Mouse (Mus musculus) spleen, adult 18-20 months (tissue): ENCODE data around the gene Hmcn2.

ENCODE experiments used
- DNase-seq, 2 experiments: peaks; one replicate each; pipeline ENCODE4 v3.0.0; 2022; ENCODE audit warnings: mixed read lengths in 2 of 2

The Hmcn2 gene

DNA sequence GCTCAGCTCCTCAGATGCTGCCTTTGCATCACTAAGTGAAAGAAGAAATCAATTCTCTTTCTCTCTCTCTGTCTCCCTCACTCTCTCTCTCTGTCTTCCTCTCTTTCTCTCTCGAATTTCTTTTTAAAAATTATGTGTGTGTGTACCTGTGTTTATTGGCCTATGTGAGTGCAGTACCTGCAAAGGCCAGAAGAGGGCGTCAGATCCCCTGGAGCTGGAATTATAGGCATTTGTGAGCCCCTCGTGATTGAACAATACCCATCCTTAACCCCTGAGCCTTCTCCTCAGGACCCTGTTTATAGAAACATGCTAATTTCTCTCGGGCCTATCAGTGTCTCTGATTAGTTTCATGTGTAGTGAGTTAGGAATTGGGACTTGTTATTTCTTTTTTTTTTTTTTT is 6.0 kb upstream of the Hmcn2 start:
- DNase-seq = no peak

DNA sequence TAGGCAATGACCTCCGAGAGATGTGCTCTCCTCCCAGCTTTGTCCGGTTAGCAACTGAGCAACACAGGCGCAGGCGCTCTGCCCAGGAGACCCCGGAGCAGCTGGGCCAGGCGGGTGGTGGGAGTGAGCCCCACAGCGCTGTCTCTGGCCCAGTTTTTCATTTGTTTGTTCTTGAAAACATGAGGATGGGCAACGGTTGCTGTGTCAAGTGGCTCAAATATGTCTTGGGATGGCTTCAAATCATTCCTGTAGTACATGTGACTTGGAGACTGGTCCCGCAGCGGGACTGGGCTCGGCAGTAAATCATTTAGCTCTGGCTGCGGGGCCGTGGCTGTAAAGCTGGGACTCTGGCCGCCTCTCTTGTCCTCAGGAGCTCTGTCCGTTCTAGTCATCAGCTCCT is 4.7 kb upstream of the Hmcn2 start:
- no peak for DNase-seq

DNA sequence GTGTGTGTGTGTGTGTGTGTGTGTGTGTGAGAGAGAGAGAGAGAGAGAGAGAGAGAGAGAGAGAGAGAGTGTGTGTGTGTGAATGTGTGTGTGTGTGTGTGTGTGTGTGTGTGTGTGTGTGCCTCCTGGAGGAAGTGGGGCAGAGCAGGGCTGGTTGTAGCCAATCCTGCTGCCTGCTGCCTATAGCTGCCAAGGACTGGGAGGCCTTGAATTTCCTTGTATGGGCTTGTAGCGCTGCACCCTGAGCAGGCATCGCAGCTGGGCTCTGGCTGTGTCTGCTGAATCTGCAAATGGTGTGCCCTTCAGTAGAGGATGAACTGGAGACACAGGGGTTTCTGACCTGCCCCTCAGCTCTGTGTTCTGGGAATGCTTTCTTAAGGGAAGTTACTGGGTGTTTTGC is 3.9 kb downstream of the Hmcn2 start:
- DNase-seq = no peak

DNA sequence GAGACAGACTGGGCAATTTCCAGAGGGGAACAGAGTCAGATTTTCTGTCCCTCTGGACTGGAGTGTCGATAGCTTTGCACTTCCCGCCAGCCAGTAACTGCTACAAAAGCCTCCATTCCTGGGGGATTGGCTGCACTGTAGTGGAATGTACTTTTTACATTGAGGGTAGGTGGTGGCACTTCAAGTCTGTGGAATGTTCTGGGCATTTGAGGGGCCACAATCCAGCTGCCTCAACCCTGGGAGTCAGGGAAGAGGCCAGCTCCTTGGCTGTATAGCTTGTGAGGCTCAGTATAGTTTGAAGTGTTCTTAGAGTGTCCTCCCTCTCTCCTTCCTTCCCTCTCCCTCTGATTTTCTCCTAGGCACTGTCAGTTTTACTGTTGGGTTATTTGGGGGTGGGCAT is 5.0 kb downstream of the Hmcn2 start:
- no peak for DNase-seq

DNA sequence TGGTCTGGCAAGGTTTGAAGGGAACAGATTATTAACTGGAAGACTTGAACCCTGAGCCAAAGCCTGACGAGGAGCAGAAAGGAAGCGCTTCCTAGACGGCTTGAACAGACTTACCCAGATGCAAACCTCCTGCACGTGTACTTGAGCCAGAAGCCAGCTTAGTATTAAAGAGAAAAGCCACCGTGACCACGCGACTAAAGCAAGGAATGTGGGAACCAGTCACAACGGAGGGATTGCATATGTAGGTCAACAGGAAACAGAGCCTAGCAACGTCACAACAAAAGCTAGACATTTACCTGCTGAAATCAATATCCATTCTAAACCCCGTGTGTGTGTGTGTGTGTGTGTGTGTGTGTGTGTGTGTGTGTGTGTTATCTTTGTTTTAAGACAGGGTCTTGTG is 13.0 kb downstream of the Hmcn2 start:
- DNase-seq = no peak

DNA sequence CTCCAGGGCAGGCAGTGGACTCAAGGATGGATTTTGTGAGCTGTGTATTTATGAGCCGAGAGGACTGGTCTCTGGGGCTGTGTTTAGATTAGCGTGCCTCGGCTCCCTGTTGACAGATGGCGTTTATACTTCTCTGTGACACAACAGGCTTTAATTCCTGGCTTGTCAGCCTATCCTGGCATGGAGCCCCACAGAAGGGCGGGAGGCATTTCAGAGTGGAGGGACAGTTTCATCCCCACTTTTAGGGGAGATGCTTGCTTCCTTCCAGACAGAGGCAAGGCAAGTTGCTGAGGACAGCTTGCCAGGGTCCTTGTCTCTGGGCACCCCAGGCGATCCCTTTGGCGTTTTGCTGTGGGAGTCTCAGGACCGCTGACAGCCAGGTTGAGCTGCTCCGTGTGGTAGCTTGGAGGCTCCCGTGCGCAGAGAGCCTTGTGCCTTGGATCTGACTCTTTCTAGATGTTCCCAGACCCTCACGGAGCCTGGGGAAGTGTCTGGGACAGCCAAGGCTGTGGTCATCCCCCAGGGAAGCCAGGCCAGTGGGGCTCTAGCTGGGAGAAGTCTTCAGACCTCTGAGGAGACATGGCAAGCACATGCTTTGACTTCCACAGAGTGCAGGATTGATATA is 23.6 kb downstream of the Hmcn2 start:
- DNase-seq = no peak

DNA sequence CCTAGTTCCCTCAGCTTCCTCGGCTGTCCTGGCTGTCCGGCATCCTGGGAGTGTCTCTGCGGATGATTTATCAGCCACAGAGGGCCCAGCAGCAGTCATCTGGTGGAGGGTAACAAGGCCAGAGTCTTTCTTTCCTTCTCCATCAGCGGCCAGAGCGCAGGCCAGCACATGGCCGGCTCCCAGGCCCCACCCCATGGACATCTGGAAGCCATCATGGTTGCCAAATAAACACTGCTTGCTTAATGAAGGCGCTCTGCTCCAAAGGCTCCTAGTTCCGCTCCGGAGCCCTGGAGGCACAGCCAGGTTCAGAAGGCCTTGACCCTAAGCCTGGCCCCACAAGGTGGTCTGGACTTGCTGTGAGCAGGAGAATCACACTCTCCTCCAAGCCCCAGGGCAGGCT is 25.6 kb downstream of the Hmcn2 start:
- DNase-seq = no peak

DNA sequence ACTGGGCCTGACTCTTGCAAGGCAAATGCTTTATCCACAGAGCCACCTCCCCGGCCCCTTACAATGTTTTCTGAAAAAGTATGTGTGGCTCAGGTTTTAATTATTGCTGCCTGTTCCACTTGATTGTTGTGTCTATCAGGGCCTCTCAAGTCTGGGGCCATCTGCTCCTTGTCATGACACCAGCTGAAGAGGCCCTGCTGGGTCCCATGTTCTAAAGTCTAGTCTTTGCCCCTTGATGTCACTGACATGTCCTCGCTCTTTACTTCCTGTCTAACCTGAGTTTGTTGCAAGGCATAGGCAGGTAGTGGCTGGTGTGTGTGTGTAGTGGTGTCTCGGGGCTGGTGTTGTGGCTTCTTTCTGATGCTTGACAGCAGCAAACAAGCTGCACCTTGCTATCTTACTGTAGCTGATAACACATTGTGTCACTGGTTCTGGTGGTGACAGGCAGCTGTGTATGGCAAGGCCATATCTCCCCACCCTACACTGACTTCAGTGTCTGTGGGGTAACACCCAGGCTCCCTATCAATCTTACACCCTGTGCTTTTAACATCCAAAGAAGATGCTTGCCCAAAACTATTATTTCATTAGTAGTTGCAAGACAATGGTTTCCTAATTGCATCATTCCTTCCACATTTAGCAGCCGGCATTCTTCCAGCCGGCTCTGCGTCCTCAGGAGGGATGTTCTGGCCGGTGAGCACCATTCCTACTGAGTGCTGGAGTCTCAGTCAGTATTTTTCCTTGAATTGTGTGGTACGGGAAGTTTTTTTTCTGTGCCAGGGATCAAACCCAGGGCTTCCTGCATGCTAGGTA is 27.7 kb downstream of the Hmcn2 start:
- DNase-seq = no peak

DNA sequence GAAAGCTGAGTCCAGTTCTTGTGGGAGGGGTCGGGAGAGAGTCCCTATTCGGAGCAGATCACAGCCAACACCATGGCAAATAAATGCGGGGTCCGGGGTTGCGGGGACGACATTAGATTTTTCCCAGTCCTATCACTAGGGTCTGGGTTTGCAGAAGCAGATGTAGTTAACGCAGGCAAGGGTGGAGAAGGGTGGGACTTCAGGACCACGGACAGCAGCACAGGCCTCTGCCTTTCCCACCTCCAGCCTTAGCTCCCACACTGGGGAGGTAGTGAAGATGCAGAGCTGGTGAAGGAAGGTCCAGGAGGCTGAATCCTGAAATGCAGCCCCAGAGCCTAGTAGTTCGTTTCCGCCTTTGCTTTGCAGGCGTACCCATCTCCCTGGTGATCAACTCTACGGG is 31.9 kb downstream of the Hmcn2 start:
- DNase-seq = peak in 1 of 2 experiments; percentile 4

DNA sequence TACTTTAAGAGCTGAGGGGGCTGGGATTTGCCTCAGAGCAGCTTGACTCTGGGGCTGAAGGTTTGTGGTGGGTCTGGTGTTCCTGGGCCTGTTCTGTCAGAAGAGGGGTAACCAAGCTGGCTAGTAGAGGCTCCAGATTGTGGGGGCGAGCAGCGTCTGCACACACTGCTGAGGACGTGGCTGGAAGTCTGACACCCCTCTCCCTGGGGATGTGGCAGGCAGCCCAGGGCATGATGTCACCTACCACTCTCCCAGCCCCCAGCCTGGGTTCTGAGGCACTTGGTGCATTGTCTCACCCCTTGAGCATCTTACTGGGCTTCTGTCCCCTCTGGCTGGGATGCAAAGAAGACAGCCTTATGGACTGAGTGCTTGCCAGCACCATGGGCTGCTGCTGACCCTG is 34.2 kb downstream of the Hmcn2 start:
- DNase-seq = no peak

DNA sequence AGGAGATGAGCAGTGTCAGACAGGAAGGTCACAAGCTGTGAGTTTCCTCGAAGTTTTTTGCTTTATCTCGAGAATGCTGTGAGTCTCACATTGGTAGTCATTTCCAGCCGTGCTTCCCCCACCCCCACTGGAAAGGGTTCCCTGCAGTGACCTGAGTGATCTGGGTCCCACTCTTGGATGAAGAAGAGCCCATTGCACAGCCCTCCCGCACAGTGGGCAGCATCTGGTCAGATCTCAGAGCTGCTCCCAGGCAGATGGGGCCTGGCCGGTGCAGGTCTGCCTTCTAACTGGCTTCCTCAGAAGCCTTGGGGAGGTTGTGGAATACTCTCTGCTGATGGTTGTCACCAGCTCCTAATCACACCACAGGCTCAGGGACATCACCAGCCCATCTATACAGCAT is 34.6 kb downstream of the Hmcn2 start:
- no peak for DNase-seq

- DNase-seq = no peak
Measured at GRCm38 (mm10) chr2:31356771-31357170, 42.6 kb downstream of the Hmcn2 start.

DNA sequence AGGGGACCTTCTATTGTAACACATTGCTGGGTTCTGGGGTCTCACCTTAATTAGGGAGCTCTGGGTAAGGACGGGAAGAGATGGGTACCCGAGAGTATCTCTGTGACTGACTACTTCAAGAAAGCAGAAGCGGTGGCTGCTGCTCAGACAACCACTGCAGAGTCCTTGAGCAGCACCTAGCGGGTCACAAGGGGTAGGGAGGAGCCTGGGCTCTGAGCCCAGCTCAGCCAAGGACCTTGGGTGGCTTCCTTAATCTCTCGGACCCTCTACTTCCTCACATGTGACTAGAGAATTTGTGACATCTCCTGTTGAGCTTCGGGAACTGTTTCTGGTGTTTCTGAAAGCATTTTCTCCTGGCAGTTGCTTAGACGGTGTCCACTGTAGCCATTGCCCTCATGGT is 45.1 kb downstream of the Hmcn2 start:
- no peak for DNase-seq

GRCm38 (mm10) chr2:31367186-31367585 is 53.0 kb downstream of the Hmcn2 start:
- no peak for DNase-seq

DNA sequence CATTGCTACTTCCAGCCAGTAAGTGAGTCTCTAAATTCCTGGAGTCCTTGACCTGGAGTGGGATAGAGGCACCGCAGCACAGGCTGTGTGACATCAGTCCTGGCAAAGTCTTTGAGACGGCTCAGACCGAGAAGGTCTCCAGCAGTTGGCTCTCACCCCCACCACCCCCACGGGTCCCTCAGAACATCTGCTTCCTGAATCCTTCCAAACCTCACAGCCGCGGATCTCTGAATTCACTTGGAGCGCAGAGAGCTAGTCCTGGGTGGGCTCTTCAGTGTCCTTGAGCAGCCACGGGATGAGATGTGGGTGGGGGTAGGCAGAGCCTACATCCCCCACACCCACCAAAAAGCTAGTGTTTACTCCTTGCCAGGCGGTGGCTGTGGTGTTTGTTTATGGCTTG is 57.2 kb downstream of the Hmcn2 start:
- DNase-seq = no peak

DNA sequence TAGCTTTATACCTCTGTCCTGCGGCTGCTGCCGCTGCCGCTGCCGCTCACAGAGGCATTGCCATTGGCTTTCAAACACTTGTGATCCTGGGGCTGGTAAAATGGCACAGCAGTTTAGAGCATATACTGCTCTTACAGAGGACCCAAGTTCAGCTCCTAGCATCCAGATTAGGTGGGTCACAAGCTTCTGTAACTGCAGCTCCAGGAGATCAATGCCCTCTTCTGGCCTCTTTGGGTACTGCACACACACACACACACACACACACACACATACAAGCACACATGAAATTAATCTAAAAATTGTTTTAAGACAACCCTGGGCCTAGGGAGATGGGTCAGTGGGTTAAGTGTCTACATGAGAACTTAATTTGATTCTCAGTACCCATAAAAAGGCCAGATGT is 58.0 kb downstream of the Hmcn2 start:
- DNase-seq = no peak

GRCm38 (mm10) chr2:31374415-31374814 is 60.2 kb downstream of the Hmcn2 start:
- no peak for DNase-seq

- no peak for DNase-seq
Measured at GRCm38 (mm10) chr2:31376057-31376456, 61.8 kb downstream of the Hmcn2 start.

DNA sequence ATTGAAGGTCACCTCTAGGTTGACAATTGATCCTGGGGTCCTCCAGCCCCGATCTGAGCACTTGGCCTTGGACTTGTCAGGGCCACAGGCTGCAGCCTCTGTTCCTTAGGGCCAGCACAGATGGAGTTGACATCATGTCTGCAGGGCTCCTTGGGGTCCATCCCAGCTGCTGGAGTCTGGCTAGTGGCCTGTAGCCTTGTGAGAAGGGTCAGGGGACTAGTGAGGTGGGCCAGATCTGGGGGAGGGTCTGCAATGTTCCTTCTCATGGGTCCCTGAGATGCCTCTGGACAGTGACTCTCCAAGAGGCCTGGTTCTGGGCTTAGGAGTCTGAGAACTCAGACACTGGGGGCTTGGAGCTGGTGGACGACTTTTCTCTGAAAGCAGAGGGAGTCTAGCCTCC is 63.3 kb downstream of the Hmcn2 start:
- no peak for DNase-seq

DNA sequence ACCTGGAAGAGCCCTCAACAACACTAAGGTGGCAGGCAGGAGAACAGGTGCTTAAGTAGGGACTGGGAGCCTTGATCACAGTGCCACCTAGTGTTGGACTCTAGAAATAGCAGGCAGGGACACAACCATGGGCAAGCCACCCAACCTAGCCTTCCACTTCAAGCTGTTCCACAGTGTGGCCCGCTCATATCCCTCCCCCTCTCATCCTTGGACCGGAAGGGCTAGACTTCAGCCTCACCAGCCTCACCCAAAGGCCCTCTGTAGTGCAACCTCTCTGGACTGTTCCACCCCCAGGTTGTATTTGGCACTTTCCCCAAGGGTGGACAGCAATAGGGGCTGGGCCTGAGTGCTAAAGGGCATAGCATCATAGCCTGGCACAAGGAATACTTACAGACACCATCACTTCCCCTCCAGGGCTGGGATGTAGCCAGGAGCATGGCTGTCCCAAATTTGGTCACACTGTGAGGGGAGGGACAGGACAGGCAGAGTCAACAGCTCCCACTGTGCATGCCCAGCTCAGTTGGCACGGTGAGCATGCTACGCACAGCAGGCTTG is 67.2 kb downstream of the Hmcn2 start:
- DNase-seq = peak in 1 of 2 experiments; percentile 9

- peak in 1 of 2 experiments; percentile 54 for DNase-seq
Measured at GRCm38 (mm10) chr2:31382952-31383351, 68.7 kb downstream of the Hmcn2 start.

- no peak for DNase-seq
Measured at GRCm38 (mm10) chr2:31416968-31417367, 102.8 kb downstream of the Hmcn2 start.

GRCm38 (mm10) chr2:31418021-31418420 is 103.8 kb downstream of the Hmcn2 start:
- no peak for DNase-seq

GRCm38 (mm10) chr2:31418571-31418970 is 104.4 kb downstream of the Hmcn2 start:
- no peak for DNase-seq
